Comparison of ENCODE assay signal across 22 mouse cellular contexts in the genomic region with DNA sequence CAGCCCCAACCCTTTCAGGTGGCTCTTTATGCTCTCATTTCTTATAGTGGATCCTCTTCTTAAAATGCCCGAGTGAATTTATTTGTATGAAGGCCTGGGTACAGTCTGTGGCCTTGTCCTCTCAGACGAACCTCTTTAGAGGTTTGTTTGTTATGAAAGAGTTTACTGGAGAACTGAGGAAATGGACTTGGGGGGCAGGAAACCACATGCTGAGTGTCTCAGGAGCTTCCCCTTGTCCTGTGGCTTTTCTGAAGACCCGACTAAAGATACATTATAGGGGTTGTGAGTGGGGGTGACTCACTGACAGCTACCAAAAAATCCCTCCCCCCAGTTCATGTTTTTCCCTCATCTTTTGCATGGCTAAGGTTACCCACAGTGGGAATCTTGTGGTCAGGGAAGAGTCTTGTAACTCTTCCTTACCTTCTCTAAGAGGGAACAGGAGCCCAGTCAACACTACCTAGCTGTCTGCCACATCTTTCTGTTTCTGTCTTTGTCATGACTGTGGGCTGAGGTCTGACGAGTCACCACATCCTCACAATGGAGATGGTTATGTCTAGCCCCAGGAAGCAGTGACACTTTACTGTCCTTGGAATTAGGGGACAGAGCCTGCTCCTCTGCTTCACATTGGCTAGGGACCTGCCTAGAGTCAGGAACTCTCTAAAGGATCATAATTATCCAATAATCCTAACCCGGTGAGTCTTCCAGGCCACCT. TPM values are rescaled to one million over a fixed set of nuclear protein-coding genes. Genes with fewer than 3 reads are reported as not detected.
A peak's percentile ranks its signal among the peaks of the same experiment; 100 is the strongest.
DNase-seq lines count a peak whose midpoint lies in the region; ATAC-seq and TF ChIP-seq lines count a peak whose summit lies in the region.
"Had no signal": no experiment of that assay in that cellular context is flagged by ENCODE, and none has a peak within 500 bp of the region (broad histone marks: within the 10 kb centered on the region; RNA-seq: fewer than 3 reads in every experiment).

No protein-coding gene starts in this region.

- ATAC-seq in hematopoietic stem cell, adult 5-6 weeks (replicated peaks in 1 of 2; ENCODE audit: insufficient read depth in 1 of 2, low FRiP score in 2 of 2, low TSS enrichment in 1 of 2, low read depth in 1 of 2, poor library complexity in 2 of 2, severe bottlenecking in 2 of 2) = peak; percentile 61 to 65; a peak in 3 of 4 replicates
- ATAC-seq: forebrain, embryonic 15.5 days; intestine, embryonic 16.5 days had no signal

- no peak for TF ChIP-seq POLR2A in lung, adult 2 months (IDR thresholded peaks at IDR 0.05; ENCODE audit: borderline replicate concordance, extremely low read depth, low read depth, low read length)

- 48% methylated on average over 5 of the region's 5 CpGs for whole genome bisulfite sequencing in lung, adult 2 months

- intact Hi-C loops in left cerebral cortex, postnatal 14 days (cut with DNase I) = no loop called here
- intact Hi-C loops in heart, postnatal 14 days (cut with DNase I) = no loop called here

- H3K4me3 ChIP-seq in lung, adult 2 months (replicated peaks; ENCODE audit: extremely low read depth, low read depth, low read length) = no peak overlapping the region
- H3K4me3 ChIP-seq: forebrain, embryonic 15.5 days; heart, embryonic 10.5 days; limb, embryonic 12.5 days; neural tube, embryonic 12.5 days had no signal

- TF ChIP-seq CTCF in lung, adult 2 months (IDR thresholded peaks at IDR 0.05; ENCODE audit: insufficient read depth, low read length) = no peak

- peak; percentile 10 for DNase-seq in layer of hippocampus, adult 9-11 months
- no peak for DNase-seq in layer of hippocampus, postnatal 36 days
- peak; percentile 25 for DNase-seq in Muller cell, postnatal 12 days (ENCODE audit: inconsistent ontology term)
- peak; percentile 8 to 29 for DNase-seq in natural killer cell, adult 2 months (ENCODE audit: low spot score in 2 of 2)
- no peak for DNase-seq in lung, adult 2 months
- DNase-seq in left cerebral cortex, postnatal 14 days (ENCODE audit: low spot score in 2 of 2) = no peak
- no peak for DNase-seq in heart, postnatal 14 days
- DNase-seq: adrenal gland, postnatal 10 days; cerebellum, adult 11 months; cerebellum, postnatal 14 days; embryo, embryonic 11 days; gastrocnemius, postnatal 36 days; heart, postnatal 10 days; kidney, postnatal 36 days; lung, postnatal 10 days; thymus, postnatal 4 days had no signal

- no peaks in the 10 kb centered on the region for H3K4me1 ChIP-seq in lung, adult 2 months (ENCODE audit: control insufficient read depth, insufficient read depth, low read length)
- H3K4me1 ChIP-seq: forebrain, embryonic 15.5 days; heart, embryonic 10.5 days; limb, embryonic 12.5 days; neural tube, embryonic 12.5 days had no signal

RNA-seq across cellular contexts. Expression of a gene that starts 38.3 kb away (rescaled TPM):
- 10 to 100 TPM; 14.9 to 22.3 TPM for total RNA-seq in layer of hippocampus, postnatal 36 days (2021)
- total RNA-seq in hematopoietic stem cell, adult 5-6 weeks (2017) = 5.8 and 104 TPM in 2 replicates
- 7.6 and 15.3 TPM in 2 replicates for polyA plus RNA-seq in lung, adult 2 months (2012; rRNA removed)
- total RNA-seq in left cerebral cortex, postnatal 14 days (2021) = 10 to 100 TPM; 29.3 to 29.4 TPM
- 10 to 100 TPM; 31.1 to 36.3 TPM for total RNA-seq in heart, postnatal 14 days (2021)

RNA-seq across cellular contexts. Expression of a gene that starts 55.9 kb away (rescaled TPM):
- total RNA-seq in layer of hippocampus, postnatal 36 days (2021) = under 1 TPM; 0.37 to 0.51 TPM
- not detected in 2 replicates for total RNA-seq in hematopoietic stem cell, adult 5-6 weeks (2017)
- 3.8 and 4.0 TPM in 2 replicates for polyA plus RNA-seq in lung, adult 2 months (2012; rRNA removed)
- total RNA-seq in left cerebral cortex, postnatal 14 days (2021) = 1 to 10 TPM; 1.1 to 1.3 TPM
- 1 to 10 TPM; 6.6 TPM for total RNA-seq in heart, postnatal 14 days (2021)

Comparison
In these comparisons a context has a peak if more than half of its experiments do, and no peak if none do; other contexts are left out.
1. DNase-seq: peak in layer of hippocampus, adult 9-11 months (single experiment), Muller cell, postnatal 12 days (single experiment) and natural killer cell, adult 2 months (2 of 2); none in layer of hippocampus, postnatal 36 days (0 of 2), lung, adult 2 months (single experiment), left cerebral cortex, postnatal 14 days (0 of 2) and heart, postnatal 14 days (0 of 2).